Mouse (Mus musculus) liver, embryonic 12.5 days (tissue): ENCODE measurements around the gene 2610001J05Rik. TPM values are rescaled to one million over a fixed set of nuclear protein-coding genes. Genes with fewer than 3 reads are reported as not detected.

Experiments used
- ATAC-seq: fragments of 200-750 bp; cut with Nextera tagmentation; 2 replicates; pipeline ENCODE4 v1.8.0; 2017; ENCODE audit warnings: moderate number of reproducible peaks, mild to moderate bottlenecking, moderate library complexity
- H3K27ac ChIP-seq: fragments of 300-500 bp; sonication (generic); 2 replicates; pipeline ENCODE4 v1.5.1; 2016; ENCODE audit warnings: mild to moderate bottlenecking
- H3K27me3 ChIP-seq: fragments of 300-500 bp; sonication (generic); replicated peaks from 2 replicates; pipeline ENCODE4 v1.6.1; 2016; ENCODE audit warnings: mild to moderate bottlenecking, moderate library complexity
- H3K36me3 ChIP-seq: fragments of 300-500 bp; sonication (generic); 2 replicates; pipeline ENCODE4 v1.6.1; 2016; ENCODE audit warnings: mild to moderate bottlenecking, moderate library complexity
- H3K4me1 ChIP-seq: fragments of 300-500 bp; sonication (generic); 2 replicates; pipeline ENCODE4 v1.6.1; 2016
- H3K4me2 ChIP-seq: fragments of 300-500 bp; sonication (generic); 2 replicates; pipeline ENCODE4 v1.6.1; 2016; ENCODE audit warnings: mild to moderate bottlenecking, moderate library complexity
- H3K4me3 ChIP-seq: fragments of 300-500 bp; sonication (generic); 2 replicates; pipeline ENCODE4 v1.5.1; 2016; ENCODE audit warnings: mild to moderate bottlenecking, moderate library complexity
- H3K9ac ChIP-seq: fragments of 300-500 bp; sonication (generic); 2 replicates; pipeline ENCODE4 v1.6.1; 2016; ENCODE audit warnings: mild to moderate bottlenecking, moderate library complexity
- H3K9me3 ChIP-seq: fragments of 300-500 bp; sonication (generic); replicated peaks from 2 replicates; pipeline ENCODE4 v1.6.1; 2016; ENCODE audit warnings: mild to moderate bottlenecking, moderate library complexity
- WGBS: fragments of 180-500 bp; shearing (Covaris S2); methylation state at CpG from one replicate; pipeline ENCODE4 v1.1.7; 2016; ENCODE audit not compliant: insufficient replicate concordance; 5-methylcytosine and 5-hydroxymethylcytosine counted together
- polyA plus RNA-seq: library from polyadenylated mRNA; unstranded; fragments of >200 nt; fragmentation: Nextera tagmentation; extraction: Ambion mirVana; gene quantifications from 2 replicates; pipeline ENCODE4 v1.2.1, GENCODE M21; 2016

2610001J05Rik gene
- 48.9 and 51.9 TPM in 2 replicates for polyA plus RNA-seq

GRCm38 (mm10) chr6:13870919-13871624, at the start of gene 2610001J05Rik:
2610001J05Rik (minus strand) TSS chr6:13871518.
- peak within 1 kb of the TSS; percentile 81 for H3K27ac ChIP-seq
- H3K9ac ChIP-seq = peak within 1 kb of the TSS; percentile 76
- peak within 1 kb of the TSS; percentile 67 for H3K4me2 ChIP-seq
- 0 out of 2 replicates have a peak, but pooled peaks cover 6% of the 10 kb centered on the region for H3K36me3 ChIP-seq
- peak within 1 kb of the TSS; percentile 71 for H3K4me3 ChIP-seq
- no peaks in the 10 kb centered on the region for H3K27me3 ChIP-seq
- ATAC-seq = peak; percentile 100
- 1% methylated on average over 19 of the region's 19 CpGs for WGBS
- no peaks in the 10 kb centered on the region for H3K9me3 ChIP-seq
- H3K4me1 ChIP-seq = peaks cover 11% of the 10 kb centered on the region

GRCm38 (mm10) chr6:13909762-13910537, 38.6 kb upstream of the 2610001J05Rik start:
- ATAC-seq = no peak
- H3K36me3 ChIP-seq = no peaks in the 10 kb centered on the region

GRCm38 (mm10) chr6:13902941-13903627, 31.8 kb upstream of the 2610001J05Rik start:
- WGBS = 64% methylated on average over 5 of the region's 5 CpGs
- H3K9me3 ChIP-seq = no peaks in the 10 kb centered on the region
- no peak overlapping the region for H3K4me3 ChIP-seq
- no peaks in the 10 kb centered on the region for H3K36me3 ChIP-seq
- ATAC-seq = no peak
- no peak overlapping the region for H3K9ac ChIP-seq
- no peaks in the 10 kb centered on the region for H3K27me3 ChIP-seq
- H3K4me2 ChIP-seq = no peak overlapping the region
- no peak overlapping the region for H3K27ac ChIP-seq
- no peaks in the 10 kb centered on the region for H3K4me1 ChIP-seq

More at GRCm38 (mm10) chr6:13909762-13910537, 38.6 kb upstream of the 2610001J05Rik start:
- WGBS = 76% methylated on average over 10 of the region's 10 CpGs
- Histone ChIP-seq H3K27ac (no peak overlapping the region), H3K4me3 (no peak overlapping the region), H3K9me3 (no peaks in the 10 kb centered on the region), H3K27me3 (no peaks in the 10 kb centered on the region), H3K4me1 (no peaks in the 10 kb centered on the region), H3K4me2 (no peak overlapping the region), H3K9ac (no peak overlapping the region)

GRCm38 (mm10) chr6:13884877-13885592, 13.7 kb upstream of the 2610001J05Rik start:
- no peak overlapping the region for H3K27ac ChIP-seq
- H3K4me2 ChIP-seq = no peak overlapping the region
- no peaks in the 10 kb centered on the region for H3K36me3 ChIP-seq
- no peak overlapping the region for H3K9ac ChIP-seq
- no peaks in the 10 kb centered on the region for H3K9me3 ChIP-seq
- 65% methylated on average over 3 of the region's 3 CpGs for WGBS
- H3K27me3 ChIP-seq = no peaks in the 10 kb centered on the region
- no peak overlapping the region for H3K4me3 ChIP-seq
- no peaks in the 10 kb centered on the region for H3K4me1 ChIP-seq
- no peak for ATAC-seq

DNA sequence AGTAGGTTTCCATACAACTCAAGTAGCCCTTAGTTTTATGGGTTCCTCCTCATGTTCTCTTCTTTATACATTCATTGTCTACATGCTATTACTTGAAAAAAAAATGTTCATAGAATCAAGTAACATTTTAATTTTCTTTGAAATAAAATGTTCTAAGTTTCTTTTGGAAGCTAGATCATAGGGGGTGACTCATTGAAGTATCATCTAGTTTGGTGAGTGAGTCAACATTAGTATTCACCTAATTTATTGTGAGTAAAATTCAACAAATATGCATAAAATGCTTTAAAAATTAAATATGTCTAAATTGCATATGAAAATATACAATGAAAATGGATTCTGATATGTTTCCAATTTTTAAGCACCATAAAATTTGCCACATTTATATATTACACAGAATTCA, 11.6 kb upstream of the 2610001J05Rik start:
- H3K27ac ChIP-seq = no peak overlapping the region
- no peak overlapping the region for H3K4me2 ChIP-seq
- H3K9ac ChIP-seq = no peak overlapping the region
- ATAC-seq = no peak
- no peaks in the 10 kb centered on the region for H3K36me3 ChIP-seq
- no peaks in the 10 kb centered on the region for H3K4me1 ChIP-seq
- H3K4me3 ChIP-seq = no peak overlapping the region
- H3K9me3 ChIP-seq = no peaks in the 10 kb centered on the region
- H3K27me3 ChIP-seq = no peaks in the 10 kb centered on the region

DNA sequence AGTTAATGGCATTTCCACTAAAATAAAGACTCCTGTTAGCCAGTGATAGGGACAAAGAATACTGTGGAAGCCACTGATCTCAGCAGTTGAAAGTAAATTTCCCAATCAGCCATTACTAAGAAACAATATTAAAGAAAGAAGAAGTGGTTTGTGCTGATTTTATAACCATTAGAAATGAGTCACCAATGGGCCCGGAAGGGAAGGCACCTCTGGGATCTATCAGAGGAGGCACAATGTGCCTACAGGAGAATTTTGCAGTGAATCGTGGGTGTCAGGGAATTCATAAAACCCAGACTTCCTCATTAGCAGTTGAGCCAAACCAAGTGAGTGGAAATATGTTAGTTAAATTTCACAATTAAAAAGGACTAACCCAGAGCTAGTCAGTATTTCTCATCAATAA, 2.6 kb upstream of the 2610001J05Rik start:
- no peak overlapping the region for H3K27ac ChIP-seq
- no peak for ATAC-seq

GRCm38 (mm10) chr6:13872076-13872475, 758 bp upstream of the 2610001J05Rik start:
- Histone ChIP-seq H3K27me3 (no peaks in the 10 kb centered on the region), H3K27ac (no peak overlapping the region)
- 39% methylated on average over 7 of the region's 7 CpGs for WGBS

More for the DNA sequence above, 2.6 kb upstream of the 2610001J05Rik start:
- Histone ChIP-seq H3K9ac (no peak overlapping the region), H3K4me3 (no peak overlapping the region), H3K4me1 (peaks cover 11% of the 10 kb centered on the region), H3K36me3 (0 out of 2 replicates have a peak, but pooled peaks cover 2% of the 10 kb centered on the region), H3K4me2 (no peak overlapping the region), H3K27me3 (no peaks in the 10 kb centered on the region), H3K9me3 (no peaks in the 10 kb centered on the region)
- WGBS = 66% methylated on average over 2 of the region's 2 CpGs

DNA sequence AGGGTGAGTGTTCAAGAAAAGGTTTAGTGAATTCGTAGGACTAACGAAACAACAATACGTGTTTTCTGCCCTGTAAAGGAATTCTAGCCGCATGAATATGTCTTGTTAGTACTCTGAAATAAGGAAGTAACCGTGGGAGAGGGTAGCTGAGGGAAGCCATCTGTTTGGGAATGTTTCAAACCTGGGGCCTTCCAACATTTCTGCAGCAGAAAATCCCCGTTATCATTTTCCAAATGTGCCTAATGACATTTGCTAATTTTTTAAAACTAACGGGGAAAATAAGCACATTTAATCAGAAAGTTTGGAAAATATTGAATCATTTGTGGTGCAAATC, 274 bp upstream of the 2610001J05Rik start:
- 0 out of 2 replicates have a peak, but pooled peaks cover 6% of the 10 kb centered on the region for H3K36me3 ChIP-seq
- H3K4me2 ChIP-seq = peak overlapping the region; percentile 67
- H3K4me3 ChIP-seq = peak overlapping the region; percentile 71
- H3K27me3 ChIP-seq = no peaks in the 10 kb centered on the region
- peak overlapping the region; percentile 76 for H3K9ac ChIP-seq
- H3K27ac ChIP-seq = peak overlapping the region; percentile 81
- H3K9me3 ChIP-seq = no peaks in the 10 kb centered on the region
- peak; percentile 76 for ATAC-seq
- 1% methylated on average over 7 of the region's 7 CpGs for WGBS
- H3K4me1 ChIP-seq = peaks cover 11% of the 10 kb centered on the region

More at GRCm38 (mm10) chr6:13872076-13872475, 758 bp upstream of the 2610001J05Rik start:
- no peak for ATAC-seq
- Histone ChIP-seq H3K9ac (peak overlapping the region; percentile 76), H3K36me3 (0 out of 2 replicates have a peak, but pooled peaks cover 6% of the 10 kb centered on the region), H3K4me1 (peaks cover 11% of the 10 kb centered on the region), H3K4me3 (peak overlapping the region; percentile 71), H3K9me3 (no peaks in the 10 kb centered on the region), H3K4me2 (peak overlapping the region; percentile 67)

DNA sequence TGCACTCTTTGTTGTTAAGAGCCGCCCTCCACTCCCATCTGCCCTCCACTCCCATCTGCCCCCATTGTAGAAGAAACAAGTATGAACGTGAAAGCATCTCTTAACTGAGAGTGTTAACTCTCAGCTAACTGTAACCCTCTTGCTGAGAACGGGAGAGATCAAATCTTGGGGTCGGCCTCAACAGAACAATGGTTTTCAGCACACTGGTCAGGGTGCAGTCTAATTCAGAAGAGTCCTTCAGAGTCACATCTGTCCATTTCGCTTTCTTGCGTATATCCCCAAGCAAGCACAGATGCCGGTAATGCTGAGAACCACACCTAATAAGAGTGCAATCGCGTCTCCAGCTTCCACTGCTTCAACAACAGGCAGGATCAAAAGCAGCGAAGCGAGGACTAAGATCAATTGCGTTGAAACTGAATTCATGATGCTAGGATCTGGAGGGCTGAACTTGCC, 1.0 kb downstream of the 2610001J05Rik start:
- no peaks in the 10 kb centered on the region for H3K27me3 ChIP-seq
- H3K27ac ChIP-seq = no peak overlapping the region
- 0 out of 2 replicates have a peak, but pooled peaks cover 6% of the 10 kb centered on the region for H3K36me3 ChIP-seq
- no peak for ATAC-seq
- H3K4me2 ChIP-seq = peak overlapping the region; percentile 67
- H3K4me1 ChIP-seq = peaks cover 11% of the 10 kb centered on the region
- WGBS = 58% methylated on average over 12 of the region's 12 CpGs
- H3K4me3 ChIP-seq = peak overlapping the region; percentile 71
- H3K9me3 ChIP-seq = no peaks in the 10 kb centered on the region
- H3K9ac ChIP-seq = peak overlapping the region; percentile 50; the same call in 1 of the 2 replicates

GRCm38 (mm10) chr6:13860596-13860995, 10.7 kb downstream of the 2610001J05Rik start:
- no peak overlapping the region for H3K4me2 ChIP-seq
- no peak for ATAC-seq
- H3K36me3 ChIP-seq = no peaks in the 10 kb centered on the region
- H3K4me3 ChIP-seq = no peak overlapping the region
- no peaks in the 10 kb centered on the region for H3K4me1 ChIP-seq
- no peak overlapping the region for H3K27ac ChIP-seq
- H3K27me3 ChIP-seq = no peaks in the 10 kb centered on the region
- no peak overlapping the region for H3K9ac ChIP-seq
- no peaks in the 10 kb centered on the region for H3K9me3 ChIP-seq
- 62% methylated on average over 1 of the region's 1 CpGs for WGBS

GRCm38 (mm10) chr6:13859877-13860585, 11.3 kb downstream of the 2610001J05Rik start:
- Histone ChIP-seq H3K27ac (no peak overlapping the region), H3K4me3 (no peak overlapping the region), H3K4me2 (no peak overlapping the region), H3K36me3 (no peaks in the 10 kb centered on the region), H3K9me3 (no peaks in the 10 kb centered on the region), H3K4me1 (no peaks in the 10 kb centered on the region), H3K9ac (no peak overlapping the region), H3K27me3 (no peaks in the 10 kb centered on the region)
- ATAC-seq = no peak
- 58% methylated on average over 6 of the region's 6 CpGs for WGBS
